Mouse (Mus musculus): ENCODE measurements around the gene Kcnq4. TPM values are rescaled to one million over a fixed set of nuclear protein-coding genes. Genes with fewer than 3 reads are reported as not detected.
A peak's percentile ranks its signal among the peaks of the same experiment; 100 is the strongest.

Kcnq4 gene
- 10 to 100 TPM; 19.6 to 21.1 TPM for total RNA-seq (2021)

- no peak for DNase-seq
- intact Hi-C loops (cut with DNase I) = no loop called here
Observed at GRCm38 (mm10) chr4:120747941-120748866, at the start of gene Kcnq4. TSS of gene Kcnq4 (minus strand) at chr4:120748612.

GRCm38 (mm10) chr4:120796687-120797086 is 48.3 kb upstream of the Kcnq4 start:
- intact Hi-C loops (cut with DNase I) = no loop called here
- no peak for DNase-seq

- no peak for DNase-seq
- intact Hi-C loops (cut with DNase I) = no loop called here
Observed at GRCm38 (mm10) chr4:120795646-120796045, 47.2 kb upstream of the Kcnq4 start.

- no peak for DNase-seq
- intact Hi-C loops (cut with DNase I) = no loop called here
Observed at GRCm38 (mm10) chr4:120792918-120793317, 44.5 kb upstream of the Kcnq4 start.

GRCm38 (mm10) chr4:120790027-120790426 is 41.6 kb upstream of the Kcnq4 start:
- no peak for DNase-seq
- intact Hi-C loops (cut with DNase I) = no loop called here

- intact Hi-C loops (cut with DNase I) = loop anchor here (5.0 kb wide), 1 partner anchor 164 kb away; no protein-coding TSS in a partner anchor
- DNase-seq = no peak
Observed at GRCm38 (mm10) chr4:120755801-120756200, 7.4 kb upstream of the Kcnq4 start.

DNA sequence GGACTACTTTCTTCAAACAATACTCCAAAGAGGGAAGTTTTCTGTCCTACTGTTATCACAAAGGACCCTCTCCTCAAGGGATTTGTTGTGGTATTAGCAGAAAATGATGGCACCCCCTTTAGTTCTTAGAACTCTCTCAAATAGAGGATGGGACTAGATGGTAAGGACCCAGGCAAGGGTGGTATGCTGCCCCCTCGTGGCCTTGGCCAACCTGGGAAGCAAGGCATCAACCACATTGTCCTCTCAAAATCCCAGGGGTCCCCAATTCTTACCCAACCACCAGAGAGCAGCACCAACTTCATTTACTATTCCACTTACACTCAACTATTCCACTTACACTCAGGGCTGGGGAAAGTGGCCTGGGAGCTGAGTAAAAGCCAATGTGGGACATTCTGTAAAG is 6.9 kb upstream of the Kcnq4 start:
- DNase-seq = peak; percentile 90
- intact Hi-C loops (cut with DNase I) = loop anchor here (5.0 kb wide), 1 partner anchor 163 kb away; no protein-coding TSS in a partner anchor

DNA sequence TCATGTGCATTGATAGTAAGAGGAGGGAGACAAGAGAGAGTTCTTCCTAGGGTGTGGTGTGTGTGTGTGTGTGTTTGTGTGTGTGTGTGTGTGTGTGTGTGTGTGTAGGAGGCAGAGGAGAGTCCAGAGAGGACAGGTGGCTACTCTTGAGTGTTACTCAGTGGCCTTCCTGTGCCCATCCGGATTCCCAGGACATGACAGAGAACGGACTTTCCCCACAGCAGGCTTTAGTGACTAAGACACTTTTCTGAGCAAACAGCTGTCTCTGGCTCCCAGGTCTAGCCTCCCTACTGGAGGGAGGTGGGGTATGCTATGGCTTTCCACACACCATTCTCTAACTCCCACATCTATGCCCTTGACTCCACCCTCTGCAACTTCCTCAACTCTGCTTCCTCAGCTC is 1.2 kb upstream of the Kcnq4 start:
- intact Hi-C loops (cut with DNase I) = no loop called here
- DNase-seq = no peak

DNA sequence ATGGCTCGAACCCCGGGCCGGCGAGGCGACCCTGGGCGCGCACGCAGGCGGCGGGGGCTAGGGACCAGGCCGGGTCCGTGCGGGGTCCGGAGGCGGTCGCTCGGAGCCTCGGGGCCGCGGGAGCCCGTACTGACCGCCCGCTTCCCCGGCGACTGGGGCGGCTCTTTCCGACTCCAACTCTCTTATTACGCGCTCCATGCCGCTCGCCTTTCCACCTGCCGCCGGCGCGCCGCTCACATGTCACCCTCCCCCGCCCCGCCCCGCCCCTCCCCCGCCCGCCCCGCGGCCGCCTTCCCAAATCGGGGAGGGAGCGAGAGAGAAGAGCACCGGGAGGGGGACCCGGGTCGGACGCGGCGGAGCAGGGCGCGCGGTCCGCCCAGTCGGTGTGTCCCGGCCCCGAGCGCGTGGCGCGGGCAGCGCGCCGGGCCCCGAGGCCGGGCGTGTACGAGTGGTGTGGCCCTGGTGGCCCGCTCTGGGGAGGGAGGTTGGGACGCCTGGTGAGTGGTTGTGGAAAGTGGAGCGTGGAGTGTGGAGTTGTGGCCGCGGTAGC is 1.1 kb downstream of the Kcnq4 start:
- intact Hi-C loops (cut with DNase I) = no loop called here
- DNase-seq = no peak

GRCm38 (mm10) chr4:120746552-120747150 is 1.8 kb downstream of the Kcnq4 start:
- intact Hi-C loops (cut with DNase I) = no loop called here
- DNase-seq = no peak

DNA sequence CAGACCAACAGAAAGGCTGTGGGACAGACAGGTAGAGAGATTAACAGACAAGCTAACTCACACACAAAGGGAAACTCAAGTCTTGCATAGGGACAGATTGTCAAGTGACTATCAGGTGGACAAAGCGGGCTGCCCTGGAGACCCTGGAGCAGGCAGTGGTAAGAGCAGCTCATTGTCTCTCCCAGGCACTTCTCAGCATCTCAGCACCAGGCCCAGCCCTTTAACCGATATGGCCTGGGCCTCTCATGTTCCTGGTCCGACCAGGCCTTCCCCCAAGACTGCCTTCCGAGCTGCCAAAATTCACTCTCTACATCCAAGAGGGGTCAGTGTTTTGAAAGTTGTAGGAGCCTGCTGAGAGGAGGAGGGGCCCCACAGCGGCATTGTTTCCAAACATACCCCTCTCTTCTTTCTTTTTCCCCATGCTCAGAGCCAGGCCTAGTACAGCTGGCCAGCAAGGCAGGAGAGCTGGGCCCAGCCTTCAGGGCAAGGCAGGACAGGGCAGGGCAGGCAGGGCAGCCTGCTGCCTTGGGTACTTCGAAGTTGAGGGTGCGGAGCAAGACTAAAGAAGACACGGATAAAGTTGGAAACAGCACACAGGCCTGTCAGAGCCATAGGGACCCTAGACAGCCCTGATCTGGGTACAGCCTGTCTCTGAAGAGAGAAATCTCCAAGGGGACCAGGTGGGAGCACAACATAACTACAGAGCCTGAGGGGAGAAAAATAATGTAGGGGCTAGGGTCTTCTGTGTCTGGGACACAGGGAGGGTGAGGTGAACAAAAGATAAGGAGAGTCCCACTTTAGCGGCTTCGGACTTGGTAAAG is 2.5 kb downstream of the Kcnq4 start:
- intact Hi-C loops (cut with DNase I) = no loop called here
- DNase-seq = no peak

- no peak for DNase-seq
- intact Hi-C loops (cut with DNase I) = no loop called here
Observed at GRCm38 (mm10) chr4:120743636-120744035, 4.8 kb downstream of the Kcnq4 start.

DNA sequence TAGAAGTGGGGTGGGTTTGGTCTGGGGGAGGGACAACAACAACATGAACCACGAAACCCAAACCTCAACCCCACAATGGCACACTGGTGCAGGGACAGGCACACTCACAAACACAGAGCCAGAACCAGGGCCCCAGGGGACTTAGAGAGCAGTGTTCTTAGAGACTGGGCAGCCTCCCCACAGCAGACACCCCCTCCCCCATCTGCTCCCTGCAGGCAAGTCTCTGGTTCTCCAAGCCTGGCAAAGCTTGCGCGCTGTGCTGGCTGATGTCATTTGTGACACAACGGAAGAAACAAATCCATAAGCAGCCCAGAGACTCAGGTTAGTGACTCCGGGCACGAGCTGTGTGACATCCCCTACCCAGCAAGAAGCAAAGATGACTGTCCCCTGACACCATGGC is 7.1 kb downstream of the Kcnq4 start:
- DNase-seq = peak; percentile 67

GRCm38 (mm10) chr4:120734012-120734622 is 14.3 kb downstream of the Kcnq4 start:
- intact Hi-C loops (cut with DNase I) = no loop called here
- DNase-seq = peak; percentile 46

More for the DNA sequence above, 7.1 kb downstream of the Kcnq4 start:
- intact Hi-C loops (cut with DNase I) = no loop called here

- no peak for DNase-seq
- intact Hi-C loops (cut with DNase I) = no loop called here
Observed at GRCm38 (mm10) chr4:120732737-120733136, 15.7 kb downstream of the Kcnq4 start.

GRCm38 (mm10) chr4:120731030-120731644 is 17.3 kb downstream of the Kcnq4 start:
- DNase-seq = peak; percentile 65
- intact Hi-C loops (cut with DNase I) = no loop called here

GRCm38 (mm10) chr4:120730574-120730973 is 17.8 kb downstream of the Kcnq4 start:
- no peak for DNase-seq
- intact Hi-C loops (cut with DNase I) = no loop called here

- peak; percentile 66 for DNase-seq
- intact Hi-C loops (cut with DNase I) = no loop called here
Observed at GRCm38 (mm10) chr4:120730146-120730545, 18.3 kb downstream of the Kcnq4 start.

GRCm38 (mm10) chr4:120729441-120729840 is 19.0 kb downstream of the Kcnq4 start:
- intact Hi-C loops (cut with DNase I) = no loop called here
- no peak for DNase-seq

- intact Hi-C loops (cut with DNase I) = no loop called here
- DNase-seq = no peak
Observed at GRCm38 (mm10) chr4:120727842-120728241, 20.6 kb downstream of the Kcnq4 start.
